Mouse (Mus musculus): ENCODE measurements at regions not wholly inside any gene's neighbourhood (a gene's known extent, or its start where the extent isn't known, plus 50 kb on each side); places are given as distances from the start of the nearest gene placed in this dataset.

GRCm38 (mm10) chr10:18907276-18907960 is 62.6 kb downstream of the Perp start:
- H3K27ac ChIP-seq = no peak overlapping the region
- H3K27me3 ChIP-seq (ENCODE audit: control insufficient read depth, insufficient read depth, low read length) = no peaks in the 10 kb centered on the region
- H3K4me1 ChIP-seq (replicated peaks; ENCODE audit: control insufficient read depth, insufficient read depth, low read length) = no peaks in the 10 kb centered on the region
- 87% methylated on average over 9 of the region's 9 CpGs for WGBS
- no peaks in the 10 kb centered on the region for H3K36me3 ChIP-seq (replicated peaks; ENCODE audit: control insufficient read depth, insufficient read depth)
- no peak overlapping the region for H3K4me3 ChIP-seq (replicated peaks; ENCODE audit: low read length)
- H3K4me2 ChIP-seq (replicated peaks) = no peak overlapping the region
- no peaks in the 10 kb centered on the region for H3K9me3 ChIP-seq (ENCODE audit: control insufficient read depth, low read length)
- H3K9ac ChIP-seq = no peak overlapping the region
- DNase-seq (ENCODE audit: low spot score) (no peak), ATAC-seq (ENCODE audit: low FRiP score) (no peak)

GRCm38 (mm10) chr10:18909307-18909706 is 64.5 kb downstream of the Perp start:
- H3K4me2 ChIP-seq (replicated peaks) = no peak overlapping the region
- no peak overlapping the region for H3K27ac ChIP-seq
- no peak for DNase-seq (ENCODE audit: low spot score)
- no peaks in the 10 kb centered on the region for H3K36me3 ChIP-seq (replicated peaks; ENCODE audit: control insufficient read depth, insufficient read depth)
- H3K9ac ChIP-seq = no peak overlapping the region
- H3K4me3 ChIP-seq (replicated peaks; ENCODE audit: low read length) = no peak overlapping the region
- H3K4me1 ChIP-seq (replicated peaks; ENCODE audit: control insufficient read depth, insufficient read depth, low read length) = no peaks in the 10 kb centered on the region
- H3K9me3 ChIP-seq (ENCODE audit: control insufficient read depth, low read length) = no peaks in the 10 kb centered on the region
- no peak for ATAC-seq (ENCODE audit: low FRiP score)
- 85% methylated on average over 3 of the region's 3 CpGs for WGBS
- H3K27me3 ChIP-seq (ENCODE audit: control insufficient read depth, insufficient read depth, low read length) = no peaks in the 10 kb centered on the region

DNA sequence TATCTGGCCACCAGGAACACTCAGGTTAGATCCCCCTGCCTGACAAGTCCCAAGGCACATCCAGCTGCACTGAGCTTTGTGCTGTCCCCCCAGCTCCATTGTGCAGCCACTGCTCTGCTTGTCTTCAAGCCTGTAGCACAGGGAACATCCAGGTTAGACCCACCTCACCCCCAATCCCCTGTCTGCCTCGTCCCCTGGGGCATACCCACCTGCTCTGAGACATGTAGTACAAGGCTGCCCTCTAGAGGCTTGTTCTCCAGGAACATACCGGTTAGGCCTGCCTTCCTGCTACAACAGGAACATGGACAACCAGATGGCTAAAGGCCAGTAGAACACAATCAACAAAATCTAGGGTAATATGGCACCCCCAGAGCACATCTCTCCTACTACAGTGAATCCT is 66.1 kb downstream of the Perp start:
- WGBS = 9% methylated on average over 2 of the region's 2 CpGs
- H3K27me3 ChIP-seq (ENCODE audit: control insufficient read depth, insufficient read depth, low read length) = no peaks in the 10 kb centered on the region
- H3K9me3 ChIP-seq (ENCODE audit: control insufficient read depth, low read length) = no peaks in the 10 kb centered on the region
- H3K36me3 ChIP-seq (replicated peaks; ENCODE audit: control insufficient read depth, insufficient read depth) = no peaks in the 10 kb centered on the region
- no peak overlapping the region for H3K27ac ChIP-seq
- ATAC-seq (ENCODE audit: low FRiP score) = 0 out of 2 replicates have a peak, but pooled peaks have one; percentile 37
- H3K4me2 ChIP-seq (replicated peaks) = no peak overlapping the region
- no peak overlapping the region for H3K9ac ChIP-seq
- no peak overlapping the region for H3K4me3 ChIP-seq (replicated peaks; ENCODE audit: low read length)
- DNase-seq (ENCODE audit: low spot score) = peak; percentile 37
- H3K4me1 ChIP-seq (replicated peaks; ENCODE audit: control insufficient read depth, insufficient read depth, low read length) = no peaks in the 10 kb centered on the region

DNA sequence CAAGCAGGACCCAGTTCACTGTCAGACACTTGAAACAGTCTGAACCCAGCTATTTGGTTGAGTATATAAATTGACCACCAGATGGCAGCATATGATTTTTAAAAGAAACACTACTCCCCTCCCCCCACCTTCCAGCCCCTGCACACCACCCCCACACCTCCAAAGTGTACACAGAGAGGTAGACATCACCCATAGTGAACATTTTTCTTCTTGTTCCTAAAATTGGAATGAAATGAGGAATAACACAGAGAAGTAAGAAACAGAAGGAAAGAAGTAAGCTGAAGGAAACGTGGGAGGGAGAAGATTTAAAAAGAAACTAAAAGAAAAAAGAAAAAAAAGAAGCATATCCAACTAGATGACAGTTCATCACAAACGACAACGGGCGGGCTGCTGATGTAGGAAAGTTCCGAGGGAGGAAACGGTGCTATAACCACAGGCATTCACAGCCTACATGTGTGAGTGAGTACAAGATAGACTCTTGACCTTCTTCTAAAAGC is 72.3 kb downstream of the Perp start:
- ATAC-seq (ENCODE audit: low FRiP score) (peak; percentile 68; the same call in 1 of the 2 replicates), DNase-seq (ENCODE audit: low spot score) (peak; percentile 56)
- H3K36me3 ChIP-seq (replicated peaks; ENCODE audit: control insufficient read depth, insufficient read depth) = no peaks in the 10 kb centered on the region

GRCm38 (mm10) chr10:18923088-18923821 is 78.4 kb downstream of the Perp start:
- WGBS = 76% methylated on average over 3 of the region's 3 CpGs
- H3K27me3 ChIP-seq (ENCODE audit: control insufficient read depth, insufficient read depth, low read length) = no peaks in the 10 kb centered on the region
- no peaks in the 10 kb centered on the region for H3K36me3 ChIP-seq (replicated peaks; ENCODE audit: control insufficient read depth, insufficient read depth)
- no peak for ATAC-seq (ENCODE audit: low FRiP score)
- no peaks in the 10 kb centered on the region for H3K9me3 ChIP-seq (ENCODE audit: control insufficient read depth, low read length)
- no peak overlapping the region for H3K4me2 ChIP-seq (replicated peaks)
- no peak overlapping the region for H3K4me3 ChIP-seq (replicated peaks; ENCODE audit: low read length)
- H3K27ac ChIP-seq = no peak overlapping the region
- H3K4me1 ChIP-seq (replicated peaks; ENCODE audit: control insufficient read depth, insufficient read depth, low read length) = no peaks in the 10 kb centered on the region
- H3K9ac ChIP-seq = no peak overlapping the region
- DNase-seq (ENCODE audit: low spot score) = no peak

More for the DNA sequence above, 72.3 kb downstream of the Perp start:
- 70% methylated on average over 6 of the region's 6 CpGs for WGBS
- no peak overlapping the region for H3K4me2 ChIP-seq (replicated peaks)
- no peaks in the 10 kb centered on the region for H3K9me3 ChIP-seq (ENCODE audit: control insufficient read depth, low read length)
- H3K4me3 ChIP-seq (replicated peaks; ENCODE audit: low read length) = no peak overlapping the region
- H3K27me3 ChIP-seq (ENCODE audit: control insufficient read depth, insufficient read depth, low read length) = no peaks in the 10 kb centered on the region
- H3K27ac ChIP-seq = no peak overlapping the region
- H3K4me1 ChIP-seq (replicated peaks; ENCODE audit: control insufficient read depth, insufficient read depth, low read length) = no peaks in the 10 kb centered on the region
- no peak overlapping the region for H3K9ac ChIP-seq

DNA sequence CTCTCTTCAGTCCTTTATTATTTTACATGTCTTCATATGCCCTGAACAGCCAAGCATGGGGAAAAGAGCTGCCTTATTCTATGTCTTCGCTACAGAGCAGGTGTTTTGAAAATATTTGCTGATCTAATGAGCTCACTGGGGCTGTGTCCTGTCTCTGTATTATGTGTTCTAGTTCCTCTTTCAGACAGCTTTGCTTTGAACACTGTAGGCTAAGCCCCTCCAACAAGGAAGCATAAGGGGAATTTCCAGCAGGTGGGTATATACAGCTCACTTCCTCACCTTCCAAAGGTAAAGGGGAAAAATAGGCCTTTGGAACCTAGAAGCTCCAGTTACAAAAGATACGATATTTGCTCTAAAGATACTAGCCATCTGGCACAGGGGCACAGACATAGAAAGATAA is 83.0 kb downstream of the Perp start:
- no peaks in the 10 kb centered on the region for H3K4me1 ChIP-seq (replicated peaks; ENCODE audit: control insufficient read depth, insufficient read depth, low read length)
- no peak for ATAC-seq (ENCODE audit: low FRiP score)
- H3K4me2 ChIP-seq (replicated peaks) = no peak overlapping the region
- H3K27me3 ChIP-seq (ENCODE audit: control insufficient read depth, insufficient read depth, low read length) = no peaks in the 10 kb centered on the region
- WGBS = 93% methylated on average over 2 of the region's 2 CpGs
- H3K9me3 ChIP-seq (ENCODE audit: control insufficient read depth, low read length) = no peaks in the 10 kb centered on the region
- H3K4me3 ChIP-seq (replicated peaks; ENCODE audit: low read length) = no peak overlapping the region
- no peak for DNase-seq (ENCODE audit: low spot score)
- H3K9ac ChIP-seq = no peak overlapping the region
- no peak overlapping the region for H3K27ac ChIP-seq
- H3K36me3 ChIP-seq (replicated peaks; ENCODE audit: control insufficient read depth, insufficient read depth) = no peaks in the 10 kb centered on the region

- H3K9me3 ChIP-seq (ENCODE audit: control insufficient read depth, low read length) = no peaks in the 10 kb centered on the region
- no peak for ATAC-seq (ENCODE audit: low FRiP score)
- 62% methylated on average over 2 of the region's 2 CpGs for WGBS
Observed at GRCm38 (mm10) chr10:18931344-18931743, 84.1 kb downstream of the Tnfaip3 start.

GRCm38 (mm10) chr10:18941447-18941846 is 74.0 kb downstream of the Tnfaip3 start:
- DNase-seq (ENCODE audit: low spot score) (no peak), ATAC-seq (ENCODE audit: low FRiP score) (no peak)
- WGBS = 77% methylated on average over 4 of the region's 4 CpGs
- Histone ChIP-seq H3K27ac (no peak overlapping the region), H3K9me3 (ENCODE audit: control insufficient read depth, low read length) (no peaks in the 10 kb centered on the region), H3K27me3 (ENCODE audit: control insufficient read depth, insufficient read depth, low read length) (no peaks in the 10 kb centered on the region), H3K36me3 (replicated peaks; ENCODE audit: control insufficient read depth, insufficient read depth) (no peaks in the 10 kb centered on the region), H3K9ac (no peak overlapping the region), H3K4me2 (replicated peaks) (no peak overlapping the region), H3K4me1 (replicated peaks; ENCODE audit: control insufficient read depth, insufficient read depth, low read length) (no peaks in the 10 kb centered on the region), H3K4me3 (replicated peaks; ENCODE audit: low read length) (no peak overlapping the region)

More at GRCm38 (mm10) chr10:18931344-18931743, 84.1 kb downstream of the Tnfaip3 start:
- no peak for DNase-seq (ENCODE audit: low spot score)
- Histone ChIP-seq H3K27me3 (ENCODE audit: control insufficient read depth, insufficient read depth, low read length) (no peaks in the 10 kb centered on the region), H3K4me3 (replicated peaks; ENCODE audit: low read length) (no peak overlapping the region), H3K4me1 (replicated peaks; ENCODE audit: control insufficient read depth, insufficient read depth, low read length) (no peaks in the 10 kb centered on the region), H3K36me3 (replicated peaks; ENCODE audit: control insufficient read depth, insufficient read depth) (no peaks in the 10 kb centered on the region), H3K4me2 (replicated peaks) (no peak overlapping the region), H3K27ac (no peak overlapping the region), H3K9ac (no peak overlapping the region)

- Histone ChIP-seq H3K4me3 (replicated peaks; ENCODE audit: low read length) (no peak overlapping the region), H3K4me1 (replicated peaks; ENCODE audit: control insufficient read depth, insufficient read depth, low read length) (no peaks in the 10 kb centered on the region), H3K27me3 (ENCODE audit: control insufficient read depth, insufficient read depth, low read length) (no peaks in the 10 kb centered on the region), H3K9ac (no peak overlapping the region), H3K4me2 (replicated peaks) (no peak overlapping the region), H3K36me3 (replicated peaks; ENCODE audit: control insufficient read depth, insufficient read depth) (no peaks in the 10 kb centered on the region), H3K27ac (no peak overlapping the region), H3K9me3 (ENCODE audit: control insufficient read depth, low read length) (no peaks in the 10 kb centered on the region)
- no peak for ATAC-seq (ENCODE audit: low FRiP score)
- no peak for DNase-seq (ENCODE audit: low spot score)
- 83% methylated on average over 7 of the region's 7 CpGs for WGBS
Observed at GRCm38 (mm10) chr10:18941908-18942307, 73.5 kb downstream of the Tnfaip3 start.
